Mouse (Mus musculus) CH12.LX (cell line): ENCODE measurements around the gene Btf3l4. TPM values are rescaled to one million over a fixed set of nuclear protein-coding genes. Genes with fewer than 3 reads are reported as not detected.

Experiments
- DNase-seq: peaks from one replicate; pipeline ENCODE4 v3.0.0-alpha.2; 2013; ENCODE audit errors: extremely low read depth
- H3K27ac ChIP-seq: 2 replicates; pipeline ENCODE4 v1.5.1; 2012; ENCODE audit warnings: low read depth, mild to moderate bottlenecking, control low read depth, moderate library complexity; ENCODE audit not compliant: insufficient read depth
- H3K27me3 ChIP-seq: replicated peaks from 2 replicates; pipeline ENCODE3; 2012; ENCODE audit warnings: inconsistent platforms
- H3K36me3 ChIP-seq, 2 experiments: replicated peaks in 1 of 2; 2 replicates each; pipeline versions ENCODE3 to v1.6.1; 2012; ENCODE audit warnings: inconsistent platforms in 1 of 2, low read length in 1 of 2, mild to moderate bottlenecking in 1 of 2, mixed read lengths in 1 of 2, moderate library complexity in 1 of 2; ENCODE audit not compliant: control insufficient read depth in 1 of 2, insufficient read depth in 1 of 2
- H3K4me1 ChIP-seq, 2 experiments: 2 replicates each; pipeline ENCODE4 v1.6.1; 2012; ENCODE audit warnings: inconsistent platforms in 1 of 2, moderate library complexity in 1 of 2; ENCODE audit not compliant: insufficient read depth in 2 of 2, control insufficient read depth in 1 of 2
- H3K4me2 ChIP-seq: 2 replicates; pipeline ENCODE4 v1.6.1; 2012; ENCODE audit warnings: low read depth, mild to moderate bottlenecking, control low read depth; ENCODE audit not compliant: poor library complexity, insufficient read depth, severe bottlenecking
- H3K4me3 ChIP-seq, 3 experiments: fragments of 150-350 bp in 1 of 3; sonication (generic) in 1 of 3; replicated peaks in 1 of 3; 2 replicates each; pipeline versions ENCODE3 to v1.5.1; 2011 to 2012; ENCODE audit warnings: low read depth in 2 of 3, low read length in 2 of 3, mild to moderate bottlenecking in 2 of 3, moderate library complexity in 2 of 3, control low read depth in 1 of 3, improper control_type of control experiment in 1 of 3, inconsistent platforms in 1 of 3, mixed read lengths in 1 of 3; ENCODE audit not compliant: poor library complexity in 1 of 3
- H3K79me2 ChIP-seq: replicated peaks from 2 replicates; pipeline ENCODE4 v1.6.1; 2012; ENCODE audit warnings: mild to moderate bottlenecking, moderate library complexity; ENCODE audit not compliant: control insufficient read depth, poor library complexity, insufficient read depth, severe bottlenecking; ENCODE audit errors: extremely low read depth
- H3K9ac ChIP-seq: 2 replicates; pipeline ENCODE4 v1.6.1; 2012; ENCODE audit warnings: low read depth, mild to moderate bottlenecking, control low read depth, moderate library complexity; ENCODE audit not compliant: insufficient read depth
- H3K9me3 ChIP-seq: replicated peaks from 2 replicates; pipeline ENCODE3; 2012; ENCODE audit warnings: low read length, inconsistent platforms, mixed read lengths
- BHLHE40 ChIP-seq: IDR thresholded peaks from 2 replicates; pipeline ENCODE4 v1.6.1; 2011; ENCODE audit warnings: mild to moderate bottlenecking, low read depth, low read length, improper control_type of control experiment
- CHD1 ChIP-seq: IDR thresholded peaks from 2 replicates; pipeline ENCODE4 v1.6.1; 2012; ENCODE audit warnings: low read depth, low read length, improper control_type of control experiment, inconsistent platforms
- E2F4 ChIP-seq: IDR thresholded peaks from 2 replicates; pipeline ENCODE4 v1.6.1; 2011; ENCODE audit warnings: low read depth, low read length, improper control_type of control experiment; ENCODE audit not compliant: insufficient replicate concordance
- ELF1 ChIP-seq: IDR thresholded peaks from 2 replicates; pipeline ENCODE4 v1.6.1; 2014; ENCODE audit warnings: low read depth, mild to moderate bottlenecking, inconsistent platforms, low read length, improper control_type of control experiment
- ETS1 ChIP-seq: conservative IDR thresholded peaks from 2 replicates; pipeline ENCODE4 v1.6.1; 2012; ENCODE audit warnings: low read depth, mild to moderate bottlenecking, inconsistent platforms, low read length, improper control_type of control experiment, moderate library complexity
- GABPA ChIP-seq: IDR thresholded peaks from 2 replicates; pipeline ENCODE4 v1.6.1; 2012; ENCODE audit warnings: low read depth, low read length, improper control_type of control experiment, inconsistent platforms; ENCODE audit not compliant: insufficient replicate concordance
- JUND ChIP-seq: conservative IDR thresholded peaks from 2 replicates; pipeline ENCODE4 v1.6.1; 2011; ENCODE audit warnings: low read depth, low read length, improper control_type of control experiment
- KAT2A ChIP-seq: IDR thresholded peaks from 2 replicates; pipeline ENCODE4 v1.6.1; 2012; ENCODE audit warnings: low read length, improper control_type of control experiment, inconsistent platforms; ENCODE audit not compliant: insufficient replicate concordance
- MAFK ChIP-seq: IDR thresholded peaks from 2 replicates; pipeline ENCODE4 v1.6.1; 2011; ENCODE audit warnings: low read length, improper control_type of control experiment; ENCODE audit not compliant: insufficient replicate concordance
- MAX ChIP-seq: IDR thresholded peaks from 2 replicates; pipeline ENCODE4 v1.6.1; 2011; ENCODE audit warnings: low read length, improper control_type of control experiment
- MXI1 ChIP-seq: IDR thresholded peaks from 2 replicates; pipeline ENCODE4 v1.6.1; 2011; ENCODE audit warnings: mild to moderate bottlenecking, low read depth, low read length, improper control_type of control experiment
- NELFE ChIP-seq: IDR thresholded peaks from 2 replicates; pipeline ENCODE4 v1.6.1; 2011; ENCODE audit warnings: low read depth, low read length, improper control_type of control experiment
- RAD21 ChIP-seq: IDR thresholded peaks from 2 replicates; pipeline ENCODE4 v1.6.1; 2011; ENCODE audit warnings: low read depth, mild to moderate bottlenecking, low read length, improper control_type of control experiment, moderate library complexity
- RCOR1 ChIP-seq: conservative IDR thresholded peaks from 2 replicates; pipeline ENCODE4 v1.6.1; 2012; ENCODE audit warnings: low read depth, mild to moderate bottlenecking, inconsistent platforms, low read length, improper control_type of control experiment
- SIN3A ChIP-seq: IDR thresholded peaks from 2 replicates; pipeline ENCODE4 v1.6.1; 2012; ENCODE audit warnings: low read length, improper control_type of control experiment, inconsistent platforms
- TBP ChIP-seq: conservative IDR thresholded peaks from 2 replicates; pipeline ENCODE4 v1.6.1; 2011; ENCODE audit warnings: low read depth, low read length, improper control_type of control experiment
- TCF12 ChIP-seq: IDR thresholded peaks from 2 replicates; pipeline ENCODE4 v1.6.1; 2014; ENCODE audit warnings: low read depth, mild to moderate bottlenecking, inconsistent platforms, low read length, improper control_type of control experiment
- USF1 ChIP-seq: IDR thresholded peaks from 2 replicates; pipeline ENCODE4 v1.6.1; 2014; ENCODE audit warnings: low read depth, mild to moderate bottlenecking, inconsistent platforms, low read length, improper control_type of control experiment
- ZKSCAN1 ChIP-seq: IDR thresholded peaks from 2 replicates; pipeline ENCODE4 v1.6.1; 2012; ENCODE audit warnings: low read depth, inconsistent platforms, low read length, improper control_type of control experiment, borderline replicate concordance
- ZMIZ1 ChIP-seq: IDR thresholded peaks from 2 replicates; pipeline ENCODE4 v1.6.1; 2012; ENCODE audit warnings: low read depth, mild to moderate bottlenecking, inconsistent platforms, low read length, improper control_type of control experiment
- ZNF384 ChIP-seq: IDR thresholded peaks from 2 replicates; pipeline ENCODE4 v1.6.1; 2012; ENCODE audit warnings: low read depth, low read length, improper control_type of control experiment, inconsistent platforms
- dilution Hi-C: fragments of 300-500 bp; cut with MboI; formaldehyde crosslinking; loops from 2 replicates; pipeline ENCODE4 v1.14.3; 2020; ENCODE audit warnings: low sequenced_read_pairs; ENCODE audit not compliant: extremely low pct_unique_long_range_greater_than_20kb, extremely low pct_ligation_motif_present
- in situ Hi-C: fragments of 300-500 bp; cut with MboI; formaldehyde crosslinking; loops from 3 replicates; pipeline ENCODE4 v1.14.3; 2019; ENCODE audit warnings: low sequenced_read_pairs, low pct_ligation_motif_present, low pct_unique_long_range_greater_than_20kb, mixed read lengths
- polyA plus RNA-seq: library from polyadenylated mRNA; unstranded; fragments of >175 nt; gene quantifications from 2 replicates; pipeline ENCODE4 v1.2.1, GENCODE M21; 2012; ENCODE audit warnings: low read depth; ENCODE audit not compliant: insufficient read length
- total RNA-seq, 2 experiments: library from RNA; depleted of rRNA; stranded (reverse); fragments of 300-350 nt in 1 of 2; fragments of >200 nt in 1 of 2; gene quantifications; 2 replicates each; pipeline ENCODE4 v1.2.3; 2012 to 2014

The Btf3l4 gene
- total and polyA plus RNA-seq, 3 experiments, result 33.3 to 67.6 (median 52.7) TPM

DNA sequence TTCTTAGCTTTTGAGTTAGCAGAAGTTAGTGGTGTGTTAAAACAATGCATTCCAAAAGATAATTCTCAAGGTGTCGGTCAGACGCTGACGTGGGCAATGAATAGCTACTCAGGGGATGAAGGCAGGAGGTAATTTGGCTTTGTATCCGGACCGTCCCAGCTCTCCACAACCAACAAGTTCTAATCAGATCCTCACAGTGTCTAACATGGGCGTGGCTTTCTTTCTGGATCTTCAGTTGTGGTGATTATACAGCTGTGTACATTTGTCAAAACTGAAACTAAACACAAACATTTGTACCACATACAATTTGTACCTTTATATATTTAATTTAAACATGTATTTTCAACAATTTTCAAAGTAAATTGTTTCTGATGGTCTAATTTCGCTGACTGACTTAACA is 33.4 kb upstream of the Btf3l4 start:
- peaks cover 0 to 20% of the 10 kb centered on the region in 2 experiments for H3K36me3 ChIP-seq
- H3K27ac ChIP-seq, result no peak overlapping the region
- no peak overlapping the region for H3K4me3 ChIP-seq
- no peak overlapping the region for H3K4me2 ChIP-seq
- no peak for DNase-seq
- H3K9ac ChIP-seq, result no peak overlapping the region
- TF ChIP-seq MAX, result no peak
- TF ChIP-seq RCOR1, result no peak
- TF ChIP-seq USF1, result no peak
- no peak for TF ChIP-seq ZMIZ1
- TF ChIP-seq GABPA, result no peak
- no peak for TF ChIP-seq TCF12
- TF ChIP-seq, all 38 proteins: peak for 0
- peaks cover 0 to 5% of the 10 kb centered on the region in 2 experiments; a peak in 2 of 4 replicates for H3K4me1 ChIP-seq
- no peaks in the 10 kb centered on the region for H3K79me2 ChIP-seq
- H3K27me3 ChIP-seq, result no peaks in the 10 kb centered on the region
- dilution Hi-C loops (no loop called here), in situ Hi-C loops (loop anchor here (5.0 kb wide), 3 partner anchors 120 to 300 kb away; no protein-coding TSS in a partner anchor)
- no peaks in the 10 kb centered on the region for H3K9me3 ChIP-seq

DNA sequence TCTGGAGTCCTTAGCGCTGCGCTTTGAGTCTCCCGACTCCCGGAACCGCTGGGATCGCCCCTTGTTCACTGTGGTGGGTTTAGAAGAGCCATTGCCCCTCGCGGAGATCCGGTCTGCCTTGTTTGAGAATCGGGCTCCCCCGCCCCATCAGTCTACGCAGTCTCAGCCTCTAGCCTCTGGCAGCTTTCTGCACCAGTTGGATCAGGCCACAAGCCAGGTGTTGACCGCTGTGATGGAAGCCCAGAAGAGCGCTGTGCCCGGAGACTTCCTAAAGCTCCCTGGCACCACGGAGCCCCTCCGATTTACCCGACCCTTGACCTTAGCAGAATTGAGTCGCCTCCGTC is 15.1 kb upstream of the Btf3l4 start, which contains the start of gene A730015C16Rik:
TSS of gene A730015C16Rik (minus strand) at position 115 of the 344 bp plus-strand sequence.
- H3K79me2 ChIP-seq, result peaks cover 25% of the 10 kb centered on the region
- peaks cover 0 to 19% of the 10 kb centered on the region in 2 experiments; a peak in 2 of 4 replicates for H3K4me1 ChIP-seq
- H3K4me3 ChIP-seq, result peak within 1 kb of the TSS; percentile 87 to 98 (median 97)
- peaks cover 2 to 19% of the 10 kb centered on the region in 2 experiments for H3K36me3 ChIP-seq
- in situ Hi-C loops, result no loop called here
- H3K27me3 ChIP-seq, result no peaks in the 10 kb centered on the region
- H3K4me2 ChIP-seq, result peak within 1 kb of the TSS; percentile 82
- DNase-seq, result no peak
- peak within 1 kb of the TSS; percentile 53 for H3K27ac ChIP-seq
- peak within 1 kb of the TSS; percentile 68 for H3K9ac ChIP-seq
- TF ChIP-seq TBP (no peak), TCF12 (no peak), E2F4 (no peak), SIN3A (no peak), ZKSCAN1 (no peak), RAD21 (no peak), RCOR1 (no peak), ELF1 (no peak), NELFE (no peak), ETS1 (no peak), MAFK (no peak), BHLHE40 (no peak), ZNF384 (no peak), CHD1 (no peak), KAT2A (no peak), GABPA (no peak), JUND (no peak), MXI1 (no peak)
- TF ChIP-seq, all 38 proteins: peak for 0
- H3K9me3 ChIP-seq, result no peaks in the 10 kb centered on the region
- dilution Hi-C loops, result no loop called here
